8 mouse cellular contexts compared by ENCODE assay signal in the genomic region with DNA sequence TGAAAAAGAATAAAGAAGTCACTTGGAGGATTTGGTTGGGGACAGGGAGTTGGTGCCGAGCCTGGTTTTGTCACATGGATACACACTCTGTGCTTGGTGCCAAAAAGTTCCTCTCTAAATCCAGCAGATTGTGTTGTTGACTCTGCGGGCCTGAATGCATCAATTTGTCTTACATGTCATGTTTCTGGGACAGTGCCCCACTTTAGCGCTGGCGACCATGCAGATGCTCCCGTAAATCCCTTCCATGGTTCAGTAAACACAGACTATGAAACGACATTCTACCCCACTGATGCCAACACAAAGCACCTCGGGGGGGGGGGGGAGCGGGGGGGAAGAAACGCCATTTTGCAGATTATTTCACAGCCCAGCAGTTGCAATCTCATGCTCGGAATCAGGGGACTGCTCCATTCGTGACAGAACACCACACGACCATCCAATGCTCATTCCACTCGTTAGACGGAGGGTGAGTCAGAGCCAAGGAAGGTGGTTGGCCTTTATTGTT.
A peak's percentile ranks its signal among the peaks of the same experiment; 100 is the strongest.
DNase-seq lines count a peak whose midpoint lies in the region; ATAC-seq lines count a peak whose summit lies in the region.

No protein-coding gene starts in this region.

- no peak for ATAC-seq in heart, embryonic 11.5 days (replicated peaks; ENCODE audit: insufficient number of reproducible peaks, low FRiP score, low TSS enrichment)

- 0 out of 2 replicates have a peak, but pooled peaks cover 2% of the 10 kb centered on the region for H3K36me3 ChIP-seq in forebrain, embryonic 10.5 days (replicated peaks)
- no peaks in the 10 kb centered on the region for H3K36me3 ChIP-seq in heart, embryonic 11.5 days (ENCODE audit: control insufficient read depth, insufficient read depth, low read length)

- intact Hi-C loops in left cerebral cortex, postnatal 4 days (cut with DNase I): no loop called here
- intact Hi-C loops in left cerebral cortex, postnatal 36 days (cut with DNase I): no loop called here
- intact Hi-C loops in left cerebral cortex, postnatal 25 days (cut with DNase I): no loop called here

- 34% methylated on average over 14 of the region's 14 CpGs for WGBS in forebrain, embryonic 10.5 days
- 80% methylated on average over 14 of the region's 14 CpGs for WGBS in heart, embryonic 11.5 days (ENCODE audit: insufficient replicate concordance)

- H3K9me3 ChIP-seq in forebrain, embryonic 10.5 days: no peaks in the 10 kb centered on the region
- H3K9me3 ChIP-seq in heart, embryonic 11.5 days (replicated peaks; ENCODE audit: control insufficient read depth, low read length): no peaks in the 10 kb centered on the region

- H3K27ac ChIP-seq in forebrain, embryonic 10.5 days: peak overlapping the region; percentile 35; the same call in 1 of the 2 replicates
- H3K27ac ChIP-seq in heart, embryonic 11.5 days (ENCODE audit: low read depth, low read length): no peak overlapping the region

- no peak overlapping the region for H3K4me2 ChIP-seq in heart, embryonic 11.5 days

- no peak overlapping the region for H3K9ac ChIP-seq in heart, embryonic 11.5 days (ENCODE audit: low read depth, low read length)

- H3K27me3 ChIP-seq in forebrain, embryonic 10.5 days (ENCODE audit: poor library complexity, severe bottlenecking): no peaks in the 10 kb centered on the region
- no peaks in the 10 kb centered on the region for H3K27me3 ChIP-seq in heart, embryonic 11.5 days (ENCODE audit: control insufficient read depth, insufficient read depth, low read length)

- peaks cover 21% of the 10 kb centered on the region for H3K4me1 ChIP-seq in forebrain, embryonic 10.5 days
- H3K4me1 ChIP-seq in heart, embryonic 11.5 days (ENCODE audit: control insufficient read depth, insufficient read depth, low read length): no peaks in the 10 kb centered on the region

- peak; percentile 80 for DNase-seq in left cerebral cortex, postnatal 4 days
- DNase-seq in left cerebral cortex, postnatal 36 days (ENCODE audit: low spot score in 2 of 2): no peak
- peak; percentile 29 for DNase-seq in forebrain, embryonic 10.5 days (ENCODE audit: extremely low spot score, low spot score)
- peak; percentile 48 for DNase-seq in mesoderm, embryonic 11.5 days (ENCODE audit: low read depth, low spot score)
- peak; percentile 66 for DNase-seq in retina, postnatal 7 days (ENCODE audit: low read depth, low spot score)
- no peak for DNase-seq in spleen, adult 12 weeks (ENCODE audit: low spot score)
- no peak for DNase-seq in left cerebral cortex, postnatal 25 days (ENCODE audit: low spot score in 2 of 2)

- peak overlapping the region; percentile 19; the same call in 1 of the 2 replicates for H3K4me3 ChIP-seq in forebrain, embryonic 10.5 days
- no peak overlapping the region for H3K4me3 ChIP-seq in heart, embryonic 11.5 days (ENCODE audit: low read depth, low read length)

Comparison
In these comparisons a context has a peak if more than half of its experiments do, and no peak if none do; other contexts are left out.
1. DNase-seq: peak in left cerebral cortex, postnatal 4 days (single experiment), forebrain, embryonic 10.5 days (single experiment), mesoderm, embryonic 11.5 days (single experiment) and retina, postnatal 7 days (single experiment); none in left cerebral cortex, postnatal 36 days (0 of 2), spleen, adult 12 weeks (single experiment) and left cerebral cortex, postnatal 25 days (0 of 2).